Mouse (Mus musculus) hindbrain, postnatal 0 days (tissue): ENCODE measurements around the gene Wnt1. TPM values are rescaled to one million over a fixed set of nuclear protein-coding genes. Genes with fewer than 3 reads are reported as not detected.

Source experiments
- ATAC-seq: fragments of 200-750 bp; cut with Nextera tagmentation; 2 replicates; pipeline ENCODE4 v1.8.0; 2017; ENCODE audit warnings: mild to moderate bottlenecking, moderate TSS enrichment, moderate library complexity
- DNase-seq: peaks from one replicate; pipeline ENCODE4 v3.0.0-alpha.2; 2015; ENCODE audit warnings: low spot score
- H3K27ac ChIP-seq: fragments of 300-500 bp; sonication (generic); 2 replicates; pipeline ENCODE4 v1.5.1; 2014; ENCODE audit warnings: mild to moderate bottlenecking
- H3K27me3 ChIP-seq: fragments of 300-500 bp; sonication (generic); 2 replicates; pipeline ENCODE4 v1.6.1; 2014; ENCODE audit warnings: low read length, mixed read lengths; ENCODE audit not compliant: insufficient read depth
- H3K36me3 ChIP-seq: fragments of 300-500 bp; sonication (generic); 2 replicates; pipeline ENCODE4 v1.6.1; 2014; ENCODE audit warnings: low read length, mixed read lengths; ENCODE audit not compliant: insufficient read depth
- H3K4me1 ChIP-seq: fragments of 300-500 bp; sonication (generic); 2 replicates; pipeline ENCODE4 v1.6.1; 2014; ENCODE audit warnings: antibody characterized with exemption, low read length, mixed read lengths; ENCODE audit not compliant: insufficient read depth
- H3K4me2 ChIP-seq: fragments of 300-500 bp; sonication (generic); 2 replicates; pipeline ENCODE4 v1.6.1; 2014; ENCODE audit warnings: low read depth, mild to moderate bottlenecking, low read length, moderate library complexity, mixed read lengths
- H3K4me3 ChIP-seq: fragments of 300-500 bp; sonication (generic); 2 replicates; pipeline ENCODE4 v1.5.1; 2014; ENCODE audit warnings: low read length
- H3K9ac ChIP-seq: fragments of 300-500 bp; sonication (generic); replicated peaks from 2 replicates; pipeline ENCODE4 v1.6.1; 2014; ENCODE audit warnings: mild to moderate bottlenecking, low read length, moderate library complexity, mixed read lengths
- H3K9me3 ChIP-seq: fragments of 300-500 bp; sonication (generic); 2 replicates; pipeline ENCODE4 v1.6.1; 2016; ENCODE audit warnings: low read length, mixed read lengths
- CTCF ChIP-seq: IDR thresholded peaks from 2 replicates; pipeline ENCODE4 v1.5.1; 2016; ENCODE audit warnings: antibody characterized with exemption, control low read depth, low read depth
- WGBS: fragments of 180-500 bp; shearing (Covaris S2); extraction: QIAGEN DNeasy Blood & Tissue Kit; methylation state at CpG from one replicate; pipeline ENCODE4 v1.1.7; 2014; 5-methylcytosine and 5-hydroxymethylcytosine counted together
- polyA plus RNA-seq: library from polyadenylated mRNA; unstranded; fragments of >200 nt; fragmentation: Nextera tagmentation; extraction: Ambion mirVana; gene quantifications from 2 replicates; pipeline ENCODE4 v1.2.1, GENCODE M21; 2015
- total RNA-seq: library from RNA; depleted of rRNA; stranded (reverse); fragments of >200 nt; gene quantifications from 2 replicates; pipeline ENCODE4 v1.2.3, GENCODE M21; 2014

The Wnt1 gene
- total and polyA plus RNA-seq, 2 experiments from 2014 or later: 0.05 to 0.59 TPM

GRCm38 (mm10) chr15:98792233-98793020 lies 2.8 kb downstream of the Wnt1 start:
- H3K9me3 ChIP-seq: no peaks in the 10 kb centered on the region
- no peak overlapping the region for H3K27ac ChIP-seq
- DNase-seq (peak; percentile 76), ATAC-seq (peak; percentile 68)
- TF ChIP-seq CTCF: no peak
- H3K4me1 ChIP-seq: 0 out of 2 replicates have a peak, but pooled peaks cover 7% of the 10 kb centered on the region
- under 1% methylated on average over 72 of the region's 75 CpGs for WGBS
- H3K36me3 ChIP-seq: no peaks in the 10 kb centered on the region
- H3K4me3 ChIP-seq: peak overlapping the region; percentile 32
- peak overlapping the region; percentile 15 for H3K9ac ChIP-seq
- H3K27me3 ChIP-seq: peaks cover 83% of the 10 kb centered on the region
- peak overlapping the region; percentile 49 for H3K4me2 ChIP-seq

- Histone ChIP-seq H3K27ac (no peak overlapping the region), H3K9me3 (no peaks in the 10 kb centered on the region), H3K36me3 (no peaks in the 10 kb centered on the region), H3K9ac (peak overlapping the region; percentile 15; the same call in 1 of the 2 replicates), H3K4me1 (0 out of 2 replicates have a peak, but pooled peaks cover 7% of the 10 kb centered on the region), H3K4me3 (peak overlapping the region; percentile 32), H3K27me3 (peaks cover 88% of the 10 kb centered on the region), H3K4me2 (peak overlapping the region; percentile 49)
- ATAC-seq: no peak
- no peak for DNase-seq
- no peak for TF ChIP-seq CTCF
- 7% methylated on average over 13 of the region's 13 CpGs for WGBS
These were observed 3.6 kb downstream of the Wnt1 start for GRCm38 (mm10) chr15:98793141-98793698.

- no peak overlapping the region; the same call in 1 of the 2 replicates for H3K4me2 ChIP-seq
- no peak for ATAC-seq
- peak; percentile 70 for DNase-seq
These were observed 7.3 kb downstream of the Wnt1 start for GRCm38 (mm10) chr15:98796803-98797595.

DNA sequence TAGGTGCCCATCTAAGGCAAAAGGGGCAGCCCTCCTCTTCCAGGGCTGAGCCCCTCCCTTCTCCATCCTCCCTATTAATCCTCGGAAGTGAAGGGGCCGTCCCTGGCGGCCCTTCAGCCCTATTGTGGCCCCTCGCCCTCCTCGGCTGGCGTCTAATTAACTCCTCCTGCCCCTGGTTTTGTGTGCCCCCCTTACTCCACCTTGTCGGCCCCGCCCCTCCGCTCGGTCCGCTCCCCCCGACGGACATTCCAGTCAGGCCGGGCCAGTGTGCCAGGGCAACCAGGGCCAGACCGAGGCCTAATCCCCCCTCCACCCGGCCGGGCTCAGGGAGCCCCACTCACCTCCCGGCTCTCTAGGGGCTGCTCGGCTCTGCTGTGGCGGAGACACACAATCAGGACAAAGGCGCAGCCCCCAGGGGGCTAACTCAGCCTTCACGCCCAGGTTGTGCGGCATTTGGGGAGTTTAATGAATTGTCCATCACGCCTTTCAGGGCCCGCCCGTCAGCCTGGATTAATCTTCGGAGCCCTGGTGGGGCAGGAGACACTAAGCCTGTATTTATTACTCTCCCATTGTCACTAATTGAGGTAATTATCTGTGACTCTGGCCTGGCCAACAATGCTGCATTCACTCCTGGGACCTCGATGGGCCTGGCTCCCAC lies 8.3 kb downstream of the Wnt1 start:
- no peaks in the 10 kb centered on the region for H3K4me1 ChIP-seq
- ATAC-seq (peak; percentile 77), DNase-seq (peak; percentile 70)
- H3K27me3 ChIP-seq: peaks cover 69% of the 10 kb centered on the region
- no peaks in the 10 kb centered on the region for H3K9me3 ChIP-seq
- no peaks in the 10 kb centered on the region for H3K36me3 ChIP-seq
- H3K9ac ChIP-seq: no peak overlapping the region
- H3K27ac ChIP-seq: no peak overlapping the region
- no peak for TF ChIP-seq CTCF
- H3K4me2 ChIP-seq: peak overlapping the region; percentile 14; the same call in 1 of the 2 replicates
- H3K4me3 ChIP-seq: no peak overlapping the region
- 2% methylated on average over 28 of the region's 28 CpGs for WGBS

More at GRCm38 (mm10) chr15:98796803-98797595, 7.3 kb downstream of the Wnt1 start:
- WGBS: 1% methylated on average over 13 of the region's 13 CpGs
- Histone ChIP-seq H3K4me3 (no peak overlapping the region), H3K36me3 (no peaks in the 10 kb centered on the region), H3K4me1 (no peaks in the 10 kb centered on the region), H3K9me3 (no peaks in the 10 kb centered on the region), H3K27me3 (peaks cover 69% of the 10 kb centered on the region), H3K27ac (no peak overlapping the region), H3K9ac (no peak overlapping the region)
- no peak for TF ChIP-seq CTCF

DNA sequence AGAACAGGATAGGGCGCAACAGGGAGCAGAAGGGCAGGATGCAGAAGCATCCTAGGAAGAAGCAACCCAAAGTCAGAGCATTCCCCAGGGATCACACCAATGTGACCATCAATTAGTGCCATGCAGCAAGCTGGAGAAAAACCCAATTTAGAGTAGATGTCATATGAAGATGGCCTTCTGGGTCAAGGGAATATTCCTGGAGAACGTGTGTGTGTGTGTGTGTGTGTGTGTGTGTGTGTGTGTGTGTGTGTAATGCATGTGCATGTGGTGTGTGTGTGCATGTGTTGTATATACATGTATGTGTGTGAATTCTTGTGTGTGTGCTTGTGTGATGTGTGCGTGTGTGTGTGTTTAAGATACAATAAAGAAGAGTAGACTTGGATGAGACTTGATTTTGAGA lies 9.2 kb downstream of the Wnt1 start:
- Histone ChIP-seq H3K9me3 (no peaks in the 10 kb centered on the region), H3K4me1 (no peaks in the 10 kb centered on the region), H3K4me3 (no peak overlapping the region), H3K4me2 (no peak overlapping the region), H3K9ac (no peak overlapping the region), H3K27me3 (peaks cover 71% of the 10 kb centered on the region), H3K36me3 (no peaks in the 10 kb centered on the region), H3K27ac (no peak overlapping the region)
- no peak for TF ChIP-seq CTCF
- no peak for ATAC-seq
- DNase-seq: no peak
- 44% methylated on average over 3 of the region's 3 CpGs for WGBS

DNA sequence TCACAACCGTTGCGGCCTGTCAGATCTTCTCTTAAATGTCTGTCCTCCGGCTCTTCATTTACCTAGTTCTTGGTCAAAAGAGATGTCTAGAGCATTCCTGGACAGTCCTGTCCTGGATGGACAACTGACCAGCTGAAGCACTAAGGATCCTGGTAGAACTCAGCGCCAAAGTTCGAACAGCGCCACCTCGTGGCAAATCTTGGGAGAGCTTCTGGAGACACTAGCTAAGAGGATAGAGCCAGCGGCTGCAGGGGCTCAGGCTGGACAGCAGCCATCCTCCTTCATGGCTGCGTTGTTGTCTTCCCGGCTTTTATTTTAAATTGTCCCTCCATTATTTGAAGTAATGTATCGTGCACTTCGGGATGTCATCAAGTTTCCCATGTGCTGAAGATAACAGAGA lies 9.7 kb downstream of the Wnt1 start:
- Histone ChIP-seq H3K27me3 (peaks cover 67% of the 10 kb centered on the region), H3K27ac (no peak overlapping the region), H3K4me3 (no peak overlapping the region), H3K9me3 (no peaks in the 10 kb centered on the region), H3K36me3 (no peaks in the 10 kb centered on the region), H3K4me2 (no peak overlapping the region), H3K4me1 (no peaks in the 10 kb centered on the region), H3K9ac (no peak overlapping the region)
- DNase-seq (peak; percentile 88), ATAC-seq (peak; percentile 51; the same call in 1 of the 2 replicates)
- WGBS: 10% methylated on average over 12 of the region's 12 CpGs
- TF ChIP-seq CTCF: peak; percentile 88
